Mouse (Mus musculus): ENCODE measurements at regions not wholly inside any gene's neighbourhood (a gene's known extent, or its start where the extent isn't known, plus 50 kb on each side); places are given as distances from the start of the nearest gene placed in this dataset.

DNA sequence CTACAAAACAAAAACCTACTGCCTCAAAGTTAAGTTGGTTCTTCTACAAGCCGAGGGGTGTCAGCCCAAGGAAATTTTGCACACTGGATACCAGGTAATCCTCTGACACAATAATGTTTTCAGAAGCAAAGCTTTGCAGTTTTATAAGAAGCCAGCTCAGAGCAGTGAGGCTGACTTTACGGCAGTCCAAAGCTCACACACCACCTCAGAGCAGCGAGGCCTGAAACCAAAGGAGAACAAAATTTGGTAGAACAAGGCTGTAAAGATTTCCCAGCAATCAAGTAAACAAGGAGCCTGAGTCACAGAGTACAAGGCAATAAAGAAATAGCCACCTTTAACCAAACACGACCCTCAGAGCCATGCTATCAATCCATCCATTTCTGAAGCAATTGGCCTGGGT, 230.1 kb upstream of the Klf4 start:
- no peak for DNase-seq (ENCODE audit: low spot score)
- Histone ChIP-seq H3K36me3 (ENCODE audit: control insufficient read depth, insufficient read depth, low read length) (no peaks in the 10 kb centered on the region), H3K4me3 (ENCODE audit: low read depth, low read length) (no peak overlapping the region), H3K9me3 (ENCODE audit: control insufficient read depth, low read length) (no peaks in the 10 kb centered on the region), H3K9ac (ENCODE audit: low read length) (no peak overlapping the region), H3K27me3 (ENCODE audit: control insufficient read depth, insufficient read depth, low read length) (no peaks in the 10 kb centered on the region), H3K4me1 (ENCODE audit: control insufficient read depth, insufficient read depth, low read length) (no peaks in the 10 kb centered on the region), H3K27ac (ENCODE audit: low read depth, low read length) (no peak overlapping the region), H3K4me2 (ENCODE audit: low read depth) (no peak overlapping the region)
- 58% methylated on average over 4 of the region's 4 CpGs for WGBS
- no peak for ATAC-seq (ENCODE audit: insufficient read depth, low FRiP score, low TSS enrichment)

DNA sequence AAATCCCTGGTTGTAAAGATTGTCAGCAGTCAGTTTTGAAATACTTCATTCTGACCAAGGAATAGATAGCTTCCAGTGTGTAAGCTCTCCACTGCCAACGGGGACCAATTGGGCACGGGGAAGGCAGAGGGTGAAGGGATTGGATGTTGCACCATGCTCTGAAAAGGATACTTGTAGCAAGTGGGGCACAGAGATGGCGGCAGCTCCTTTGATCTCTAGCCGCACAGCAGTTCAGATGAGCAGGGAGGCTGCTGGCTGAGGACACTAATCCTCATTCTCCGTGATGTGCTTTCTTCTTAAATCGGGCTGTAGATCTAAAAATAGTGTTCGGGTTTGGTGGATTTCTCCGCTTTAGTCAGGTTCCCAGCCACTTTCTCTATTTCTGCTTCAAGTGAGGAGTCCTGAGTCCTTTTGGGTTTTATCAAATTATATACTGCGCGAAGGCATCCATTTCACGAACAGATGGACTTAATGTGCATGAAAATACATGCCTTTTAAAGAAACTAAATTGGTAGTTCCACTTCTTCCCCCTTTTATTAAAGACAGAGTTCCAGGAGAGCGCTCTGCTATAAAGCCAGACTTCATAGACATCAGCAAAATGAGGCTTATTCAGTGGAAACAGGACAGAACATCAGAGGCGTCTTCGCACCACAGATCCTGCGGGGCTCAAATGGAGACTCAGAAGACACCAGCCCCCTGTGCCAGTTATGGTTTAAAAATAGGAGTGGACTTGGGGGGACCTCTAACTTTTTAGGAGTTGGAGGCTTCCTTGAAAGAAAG, 225.1 kb upstream of the Klf4 start:
- 55% methylated on average over 15 of the region's 15 CpGs for WGBS
- ATAC-seq (ENCODE audit: insufficient read depth, low FRiP score, low TSS enrichment): no peak
- no peak for DNase-seq (ENCODE audit: low spot score)
- H3K9me3 ChIP-seq (ENCODE audit: control insufficient read depth, low read length): no peaks in the 10 kb centered on the region
- H3K4me1 ChIP-seq (ENCODE audit: control insufficient read depth, insufficient read depth, low read length): no peaks in the 10 kb centered on the region
- no peak overlapping the region for H3K4me2 ChIP-seq (ENCODE audit: low read depth)
- no peaks in the 10 kb centered on the region for H3K27me3 ChIP-seq (ENCODE audit: control insufficient read depth, insufficient read depth, low read length)
- no peak overlapping the region for H3K4me3 ChIP-seq (ENCODE audit: low read depth, low read length)
- H3K9ac ChIP-seq (ENCODE audit: low read length): no peak overlapping the region
- no peak overlapping the region for H3K27ac ChIP-seq (ENCODE audit: low read depth, low read length)
- H3K36me3 ChIP-seq (ENCODE audit: control insufficient read depth, insufficient read depth, low read length): no peaks in the 10 kb centered on the region

DNA sequence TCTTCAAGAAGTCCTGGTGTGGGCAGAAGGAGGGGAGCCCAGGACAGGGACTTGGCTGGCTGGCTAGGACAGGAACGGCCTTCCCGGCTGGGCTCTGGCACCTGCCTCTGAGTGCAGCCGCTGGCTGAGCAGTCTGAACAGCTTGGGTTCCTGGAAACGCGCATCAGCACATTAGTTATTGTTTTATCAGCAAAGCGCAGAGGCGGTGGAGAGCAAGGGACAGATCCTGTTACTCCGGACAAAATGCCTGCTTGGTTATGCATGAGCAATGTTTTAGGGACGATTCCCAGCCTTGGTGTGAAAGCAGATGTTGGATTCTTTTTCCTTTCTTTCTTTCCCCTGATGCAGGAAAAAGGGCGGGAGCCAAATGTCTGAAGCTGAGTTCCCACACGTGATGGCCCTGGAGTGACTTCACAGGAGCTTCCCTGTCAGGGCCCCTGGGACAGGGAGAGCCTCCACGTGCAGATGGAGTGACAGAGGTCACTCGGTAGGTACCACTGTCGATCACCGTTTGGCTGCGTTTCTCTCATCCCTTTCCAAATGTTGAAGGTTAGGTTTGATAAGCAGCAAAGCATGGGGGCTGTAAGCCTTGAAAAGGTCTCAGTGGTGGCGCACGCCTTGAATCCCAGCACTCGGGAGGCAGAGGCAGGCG, 217.8 kb upstream of the Klf4 start:
- Histone ChIP-seq H3K36me3 (ENCODE audit: control insufficient read depth, insufficient read depth, low read length) (no peaks in the 10 kb centered on the region), H3K4me1 (ENCODE audit: control insufficient read depth, insufficient read depth, low read length) (no peaks in the 10 kb centered on the region), H3K27ac (ENCODE audit: low read depth, low read length) (no peak overlapping the region), H3K4me2 (ENCODE audit: low read depth) (no peak overlapping the region), H3K9ac (ENCODE audit: low read length) (no peak overlapping the region), H3K9me3 (ENCODE audit: control insufficient read depth, low read length) (no peaks in the 10 kb centered on the region), H3K27me3 (ENCODE audit: control insufficient read depth, insufficient read depth, low read length) (no peaks in the 10 kb centered on the region), H3K4me3 (ENCODE audit: low read depth, low read length) (no peak overlapping the region)
- WGBS: 80% methylated on average over 20 of the region's 20 CpGs
- ATAC-seq (ENCODE audit: insufficient read depth, low FRiP score, low TSS enrichment): no peak
- DNase-seq (ENCODE audit: low spot score): no peak

DNA sequence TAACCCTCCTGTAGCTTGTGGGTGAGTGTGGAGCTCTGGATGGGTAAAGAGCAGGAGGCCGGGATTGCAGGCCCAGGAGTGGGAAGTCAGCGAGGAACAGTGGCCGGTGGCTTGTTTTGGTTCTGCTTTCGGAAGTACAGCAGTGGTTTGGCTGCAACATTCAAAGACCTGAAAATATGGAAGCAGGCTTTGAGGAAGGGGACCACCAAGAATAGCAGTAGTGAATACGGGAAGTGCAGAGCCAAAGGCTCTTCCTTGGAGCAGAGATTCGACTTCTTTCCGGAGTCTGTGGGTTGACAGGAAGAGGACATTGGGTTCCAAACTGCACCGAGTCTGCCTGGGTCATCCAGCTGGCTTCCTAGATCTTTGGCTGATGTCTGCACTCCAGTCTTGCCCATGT, 209.1 kb upstream of the Klf4 start:
- Histone ChIP-seq H3K4me3 (ENCODE audit: low read depth, low read length) (no peak overlapping the region), H3K9me3 (ENCODE audit: control insufficient read depth, low read length) (no peaks in the 10 kb centered on the region), H3K27me3 (ENCODE audit: control insufficient read depth, insufficient read depth, low read length) (no peaks in the 10 kb centered on the region), H3K36me3 (ENCODE audit: control insufficient read depth, insufficient read depth, low read length) (no peaks in the 10 kb centered on the region), H3K4me2 (ENCODE audit: low read depth) (no peak overlapping the region), H3K27ac (ENCODE audit: low read depth, low read length) (no peak overlapping the region), H3K4me1 (ENCODE audit: control insufficient read depth, insufficient read depth, low read length) (no peaks in the 10 kb centered on the region), H3K9ac (ENCODE audit: low read length) (no peak overlapping the region)
- DNase-seq (ENCODE audit: low spot score) (no peak), ATAC-seq (ENCODE audit: insufficient read depth, low FRiP score, low TSS enrichment) (no peak)
- WGBS: 90% methylated on average over 8 of the region's 8 CpGs

DNA sequence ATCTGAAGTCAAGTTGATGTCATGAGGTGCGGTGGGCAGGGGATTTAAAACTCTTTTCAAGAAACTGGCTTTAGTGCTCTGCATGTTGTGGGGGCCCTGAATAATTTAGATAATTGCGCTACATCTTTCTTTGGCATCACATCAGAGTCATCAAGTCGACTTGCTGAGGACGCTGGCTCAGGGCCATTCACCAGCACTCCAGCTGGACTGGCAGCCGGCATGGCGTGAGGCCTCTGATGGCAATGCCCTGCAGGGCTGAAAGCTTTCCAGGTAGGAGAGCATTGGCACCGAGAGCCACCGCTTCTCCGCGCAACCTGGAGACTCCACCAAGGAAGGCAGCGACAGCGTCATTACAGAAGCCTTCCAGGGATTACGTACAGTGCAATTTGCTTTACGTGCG, 207.8 kb upstream of the Klf4 start:
- H3K9ac ChIP-seq (ENCODE audit: low read length): no peak overlapping the region
- H3K36me3 ChIP-seq (ENCODE audit: control insufficient read depth, insufficient read depth, low read length): no peaks in the 10 kb centered on the region
- no peak overlapping the region for H3K27ac ChIP-seq (ENCODE audit: low read depth, low read length)
- no peaks in the 10 kb centered on the region for H3K27me3 ChIP-seq (ENCODE audit: control insufficient read depth, insufficient read depth, low read length)
- no peak overlapping the region for H3K4me2 ChIP-seq (ENCODE audit: low read depth)
- no peaks in the 10 kb centered on the region for H3K9me3 ChIP-seq (ENCODE audit: control insufficient read depth, low read length)
- H3K4me3 ChIP-seq (ENCODE audit: low read depth, low read length): no peak overlapping the region
- no peak for DNase-seq (ENCODE audit: low spot score)
- no peaks in the 10 kb centered on the region for H3K4me1 ChIP-seq (ENCODE audit: control insufficient read depth, insufficient read depth, low read length)
- ATAC-seq (ENCODE audit: insufficient read depth, low FRiP score, low TSS enrichment): no peak
- 88% methylated on average over 15 of the region's 15 CpGs for WGBS

DNA sequence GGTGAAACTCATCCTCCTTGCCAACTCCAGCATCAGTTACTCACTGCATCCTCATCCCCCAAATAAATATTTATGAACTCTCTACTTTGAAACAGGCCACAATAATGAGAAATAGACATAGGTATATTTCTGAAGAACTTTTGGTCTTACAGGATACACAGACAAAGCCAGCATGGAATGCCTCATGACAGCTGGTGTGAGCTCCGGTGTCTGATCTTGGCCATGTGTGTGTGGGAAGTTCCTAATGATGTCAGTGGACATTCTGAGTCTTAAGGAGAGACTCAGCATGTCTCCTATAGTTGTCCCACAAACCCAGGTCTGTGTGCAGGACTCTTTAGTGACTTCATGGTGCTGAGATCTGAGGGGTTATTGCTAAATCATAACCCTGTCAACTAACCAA, 206.4 kb upstream of the Klf4 start:
- DNase-seq (ENCODE audit: low spot score) (no peak), ATAC-seq (ENCODE audit: insufficient read depth, low FRiP score, low TSS enrichment) (no peak)
- H3K9ac ChIP-seq (ENCODE audit: low read length): no peak overlapping the region
- no peaks in the 10 kb centered on the region for H3K4me1 ChIP-seq (ENCODE audit: control insufficient read depth, insufficient read depth, low read length)
- H3K27me3 ChIP-seq (ENCODE audit: control insufficient read depth, insufficient read depth, low read length): no peaks in the 10 kb centered on the region
- no peaks in the 10 kb centered on the region for H3K36me3 ChIP-seq (ENCODE audit: control insufficient read depth, insufficient read depth, low read length)
- H3K9me3 ChIP-seq (ENCODE audit: control insufficient read depth, low read length): no peaks in the 10 kb centered on the region
- no peak overlapping the region for H3K4me2 ChIP-seq (ENCODE audit: low read depth)
- H3K27ac ChIP-seq (ENCODE audit: low read depth, low read length): no peak overlapping the region
- 97% methylated on average over 1 of the region's 1 CpGs for WGBS
- no peak overlapping the region for H3K4me3 ChIP-seq (ENCODE audit: low read depth, low read length)

DNA sequence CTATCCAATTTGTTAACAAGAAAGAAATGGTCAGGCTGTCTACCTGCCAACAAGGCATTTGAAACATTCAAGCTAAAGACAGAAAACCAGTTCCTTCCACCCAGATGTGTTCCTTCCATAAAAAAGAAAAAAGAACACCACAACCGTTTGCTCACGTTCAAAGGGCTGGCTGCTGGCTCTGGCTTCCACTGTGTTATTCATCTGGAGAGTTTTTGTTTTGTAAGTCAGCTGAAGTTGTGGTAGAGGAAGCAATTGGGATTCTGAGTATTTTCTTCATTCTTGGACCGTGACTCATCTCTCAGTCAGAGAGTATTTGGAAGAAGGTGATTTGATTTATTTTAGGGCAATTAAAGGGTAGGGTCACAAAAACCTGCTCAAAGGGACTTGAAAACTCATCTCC, 203.2 kb upstream of the Klf4 start:
- no peak for ATAC-seq (ENCODE audit: insufficient read depth, low FRiP score, low TSS enrichment)
- no peaks in the 10 kb centered on the region for H3K36me3 ChIP-seq (ENCODE audit: control insufficient read depth, insufficient read depth, low read length)
- no peaks in the 10 kb centered on the region for H3K27me3 ChIP-seq (ENCODE audit: control insufficient read depth, insufficient read depth, low read length)
- no peaks in the 10 kb centered on the region for H3K4me1 ChIP-seq (ENCODE audit: control insufficient read depth, insufficient read depth, low read length)
- H3K27ac ChIP-seq (ENCODE audit: low read depth, low read length): no peak overlapping the region
- no peak overlapping the region for H3K4me3 ChIP-seq (ENCODE audit: low read depth, low read length)
- no peak overlapping the region for H3K4me2 ChIP-seq (ENCODE audit: low read depth)
- 57% methylated on average over 3 of the region's 3 CpGs for WGBS
- H3K9ac ChIP-seq (ENCODE audit: low read length): no peak overlapping the region
- DNase-seq (ENCODE audit: low spot score): no peak
- no peaks in the 10 kb centered on the region for H3K9me3 ChIP-seq (ENCODE audit: control insufficient read depth, low read length)

DNA sequence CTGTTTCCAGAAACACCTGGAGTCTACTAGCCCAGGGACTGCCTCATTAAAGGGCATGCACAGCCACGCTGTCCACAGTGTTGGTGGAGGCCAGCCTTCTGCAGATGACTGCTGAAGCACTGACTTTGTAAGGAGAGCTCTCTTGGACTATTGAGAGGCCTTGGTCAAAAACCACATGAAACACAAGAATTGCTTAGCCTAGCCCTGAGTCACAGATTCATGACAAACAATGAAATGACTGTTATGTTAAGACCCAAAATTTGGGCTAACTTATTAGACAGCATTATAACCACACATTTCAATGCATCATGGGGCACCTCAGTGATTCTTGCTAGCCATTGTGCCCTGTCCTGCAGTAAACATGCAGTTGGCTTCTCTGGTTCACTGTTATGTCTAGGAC, 202.1 kb upstream of the Klf4 start:
- no peak for DNase-seq (ENCODE audit: low spot score)
- no peak overlapping the region for H3K4me2 ChIP-seq (ENCODE audit: low read depth)
- H3K36me3 ChIP-seq (ENCODE audit: control insufficient read depth, insufficient read depth, low read length): no peaks in the 10 kb centered on the region
- no peak for ATAC-seq (ENCODE audit: insufficient read depth, low FRiP score, low TSS enrichment)
- WGBS: 67% methylated on average over 1 of the region's 1 CpGs
- no peak overlapping the region for H3K27ac ChIP-seq (ENCODE audit: low read depth, low read length)
- H3K27me3 ChIP-seq (ENCODE audit: control insufficient read depth, insufficient read depth, low read length): no peaks in the 10 kb centered on the region
- H3K9me3 ChIP-seq (ENCODE audit: control insufficient read depth, low read length): no peaks in the 10 kb centered on the region
- no peak overlapping the region for H3K4me3 ChIP-seq (ENCODE audit: low read depth, low read length)
- no peak overlapping the region for H3K9ac ChIP-seq (ENCODE audit: low read length)
- H3K4me1 ChIP-seq (ENCODE audit: control insufficient read depth, insufficient read depth, low read length): no peaks in the 10 kb centered on the region

DNA sequence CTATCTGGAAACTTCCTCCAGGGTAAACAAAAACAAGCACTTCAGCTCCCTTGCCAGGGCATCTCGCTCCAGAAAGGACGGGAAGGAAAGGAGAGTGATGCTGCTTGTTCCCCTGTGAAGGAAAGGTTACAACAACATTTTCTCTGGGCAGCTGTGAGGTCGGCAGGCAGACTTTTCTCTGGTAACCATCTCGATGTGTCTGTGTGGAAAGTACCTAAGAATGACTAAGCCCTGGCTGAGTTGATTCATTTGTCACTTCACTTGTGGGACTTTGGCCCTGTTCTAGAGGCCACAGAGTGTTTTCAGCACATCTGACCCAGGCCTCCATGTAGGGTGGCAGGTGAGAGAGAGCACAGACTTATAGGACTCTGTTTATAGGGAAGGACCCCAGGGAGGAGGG, 201.0 kb upstream of the Klf4 start:
- WGBS: 65% methylated on average over 4 of the region's 4 CpGs
- Histone ChIP-seq H3K4me2 (ENCODE audit: low read depth) (no peak overlapping the region), H3K9ac (ENCODE audit: low read length) (no peak overlapping the region), H3K27me3 (ENCODE audit: control insufficient read depth, insufficient read depth, low read length) (no peaks in the 10 kb centered on the region), H3K27ac (ENCODE audit: low read depth, low read length) (no peak overlapping the region), H3K4me1 (ENCODE audit: control insufficient read depth, insufficient read depth, low read length) (no peaks in the 10 kb centered on the region), H3K9me3 (ENCODE audit: control insufficient read depth, low read length) (no peaks in the 10 kb centered on the region), H3K36me3 (ENCODE audit: control insufficient read depth, insufficient read depth, low read length) (no peaks in the 10 kb centered on the region), H3K4me3 (ENCODE audit: low read depth, low read length) (no peak overlapping the region)
- DNase-seq (ENCODE audit: low spot score) (no peak), ATAC-seq (ENCODE audit: insufficient read depth, low FRiP score, low TSS enrichment) (no peak)

All from neural tube, embryonic 11.5 days (tissue).